Mouse (Mus musculus) spleen, postnatal 0 days (tissue): ENCODE data around the gene Bcl2l13. TPM values are rescaled to one million over a fixed set of nuclear protein-coding genes. Genes with fewer than 3 reads are reported as not detected.

Experiments
- polyA plus RNA-seq: library from polyadenylated mRNA; unstranded; fragments of >200 nt; fragmentation: Nextera tagmentation; extraction: Ambion mirVana; gene quantifications from 2 replicates; pipeline ENCODE4 v1.2.1, GENCODE M21; 2015

Bcl2l13 gene
- 31.0 and 32.4 TPM in 2 replicates for polyA plus RNA-seq

DNA sequence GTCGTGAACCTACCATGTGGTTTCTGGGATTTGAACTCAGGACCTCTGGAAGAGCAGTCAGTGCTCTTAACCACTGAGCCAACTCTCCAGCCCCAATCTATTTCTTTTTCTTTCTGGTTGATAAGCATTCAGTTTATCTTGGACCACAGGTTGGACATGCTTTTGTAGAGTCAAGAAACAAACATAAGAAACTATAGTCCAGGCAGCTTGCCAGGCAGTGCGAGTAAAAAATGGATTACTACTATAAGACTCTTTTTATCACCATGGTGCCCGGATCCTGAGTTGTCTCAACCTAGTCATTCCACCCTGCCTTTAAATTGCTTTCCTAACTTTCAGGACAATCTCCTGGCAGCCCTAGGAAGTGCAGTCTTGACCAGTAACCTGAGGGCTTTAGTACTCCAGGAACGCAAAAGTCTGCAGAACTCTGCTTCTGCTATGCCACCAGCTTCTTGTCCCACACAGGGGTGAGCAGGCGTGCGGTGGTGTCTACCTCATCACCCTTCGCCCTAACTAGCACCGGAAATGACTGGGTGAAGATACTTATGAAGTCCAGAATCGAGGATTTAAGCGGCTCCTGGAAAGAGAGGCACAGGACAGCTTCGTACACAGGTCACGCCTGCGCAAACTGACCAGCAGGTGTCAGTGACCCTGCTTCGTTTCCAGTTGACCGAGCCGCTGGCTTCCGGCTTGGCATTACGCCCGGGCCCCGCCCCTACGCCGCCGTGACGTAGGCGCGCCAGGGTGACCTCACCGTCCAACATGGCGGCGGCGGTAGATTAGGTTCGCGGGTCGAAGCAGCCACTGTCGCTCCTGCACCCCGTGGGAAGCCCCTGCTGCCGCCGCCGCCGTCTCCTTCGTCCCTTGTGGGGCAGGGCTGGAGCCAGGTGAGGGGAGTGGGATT lies at the start of gene Bcl2l13:
TSS of gene Bcl2l13 (plus strand) at position 739 of the 901 bp plus-strand sequence.

DNA sequence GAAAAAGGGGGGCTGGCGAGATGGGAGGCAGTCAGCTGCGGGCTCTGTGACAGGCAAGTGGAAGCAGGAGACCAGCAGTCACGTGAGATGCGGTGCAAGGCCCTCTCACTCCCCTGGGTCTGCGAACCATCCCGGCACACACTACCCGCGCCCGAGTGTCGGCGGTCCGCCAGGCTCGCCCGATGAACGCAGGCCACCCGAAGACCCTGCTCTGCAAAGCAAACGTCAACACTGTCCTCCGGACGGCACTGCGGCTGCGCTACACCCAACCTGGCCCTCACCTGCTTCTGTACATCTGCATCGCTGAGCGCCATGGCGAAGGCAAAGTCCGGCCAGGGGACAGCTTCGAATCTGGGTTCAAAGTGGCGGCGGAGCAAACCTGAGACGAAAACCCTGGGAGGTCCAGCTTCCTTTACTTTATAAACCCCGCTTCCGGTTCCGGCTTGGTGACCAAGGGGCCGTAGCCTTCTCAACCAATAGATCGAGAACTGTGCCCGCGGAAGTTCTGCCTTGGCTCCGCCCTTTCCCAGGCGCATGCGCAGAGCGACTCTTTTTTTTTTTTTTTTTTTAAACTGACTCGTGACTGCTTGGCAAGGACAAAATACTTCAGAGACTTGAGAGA lies 13.6 kb upstream of the Bcl2l13 start, which contains the start of gene Atp6v1e1:
TSS of gene Atp6v1e1 (minus strand) at position 487 of the 622 bp plus-strand sequence.

DNA sequence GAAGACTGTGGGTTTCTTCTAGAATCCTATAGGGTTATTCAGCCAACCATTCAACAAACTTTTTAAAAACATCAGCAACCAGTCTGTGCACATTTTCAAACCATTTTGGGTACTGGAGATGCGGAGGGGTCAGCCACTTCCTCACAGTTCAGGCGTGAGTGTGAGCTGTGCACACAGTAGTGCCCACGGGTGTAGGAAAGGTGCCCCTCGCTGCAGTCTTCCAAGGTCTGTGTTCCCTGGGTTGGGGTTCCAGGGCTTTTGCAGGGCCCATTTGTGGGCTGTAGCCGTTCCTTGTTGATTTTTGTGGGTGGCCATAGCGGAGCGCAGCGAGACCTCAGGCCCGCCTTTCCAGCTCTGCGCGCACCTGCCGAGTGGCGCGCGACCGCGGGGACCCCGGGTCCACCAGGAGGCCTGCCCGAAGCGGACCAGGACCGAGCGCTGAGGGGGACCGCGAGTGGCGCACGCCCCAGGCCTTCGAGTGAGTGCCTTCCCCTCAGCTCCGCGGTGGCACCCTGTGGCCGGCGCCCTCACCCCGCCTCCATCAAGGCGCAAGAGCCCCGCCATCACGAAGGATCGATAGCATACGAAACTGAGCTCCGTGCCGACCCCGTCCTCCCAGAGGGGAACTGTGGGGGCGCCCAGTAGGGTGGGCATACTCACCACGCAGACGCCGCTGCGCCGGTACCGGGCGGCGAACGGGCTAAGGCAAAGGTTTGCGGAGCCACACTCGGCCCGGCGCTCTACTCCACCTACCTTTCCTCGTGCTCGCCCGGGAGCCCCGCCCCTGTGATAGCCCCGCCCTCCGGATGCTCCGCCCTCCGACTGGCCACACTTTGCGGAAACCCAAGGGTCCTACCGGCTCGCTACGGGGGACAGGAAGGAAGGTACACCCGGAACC lies 80.3 kb downstream of the Bcl2l13 start, which contains the start of gene Bid:
TSS of gene Bid (minus strand) at position 780 of the 898 bp plus-strand sequence.

Other genes with a start within 250 kb of the Bcl2l13 start
- 8.0 and 8.6 TPM in 2 replicates for gene Cecr2, start 169.8 kb upstream of the Bcl2l13 start, polyA plus RNA-seq
- gene Slc25a18, start 62.6 kb upstream of the Bcl2l13 start, polyA plus RNA-seq: 0.13 and 0.22 TPM in 2 replicates
- gene Atp6v1e1, start 13.4 kb upstream of the Bcl2l13 start, polyA plus RNA-seq: 133 and 142 TPM in 2 replicates
- gene Bid, start 80.6 kb downstream of the Bcl2l13 start, polyA plus RNA-seq: 35.3 and 37.1 TPM in 2 replicates